Mouse (Mus musculus) adrenal gland, postnatal 10 days (tissue): ENCODE results near the gene Lat2. TPM values are rescaled to one million over a fixed set of nuclear protein-coding genes. Genes with fewer than 3 reads are reported as not detected.

Experiments used
- DNase-seq: peaks from one replicate; pipeline ENCODE4 v3.0.0; 2021; ENCODE audit warnings: mixed read lengths
- microRNA-seq: library from miRNA; unstranded; fragments of <30 nt; microRNA quantifications from one replicate; pipeline ENCODE4 v1.2.0, GENCODE M21; 2021
- total RNA-seq, 2 experiments: library from RNA; stranded (reverse); gene quantifications; 2 replicates each; pipeline ENCODE4 v1.2.3; 2021

The Lat2 gene
- total RNA-seq, 2 experiments from 2014 or later: 3.8 to 4.3 TPM

- DNase-seq: peak; percentile 73
Observed at GRCm38 (mm10) chr5:134571730-134572507, 42.9 kb downstream of the Lat2 start.

GRCm38 (mm10) chr5:134568964-134569491 is 45.8 kb downstream of the Lat2 start:
- DNase-seq: no peak

DNA sequence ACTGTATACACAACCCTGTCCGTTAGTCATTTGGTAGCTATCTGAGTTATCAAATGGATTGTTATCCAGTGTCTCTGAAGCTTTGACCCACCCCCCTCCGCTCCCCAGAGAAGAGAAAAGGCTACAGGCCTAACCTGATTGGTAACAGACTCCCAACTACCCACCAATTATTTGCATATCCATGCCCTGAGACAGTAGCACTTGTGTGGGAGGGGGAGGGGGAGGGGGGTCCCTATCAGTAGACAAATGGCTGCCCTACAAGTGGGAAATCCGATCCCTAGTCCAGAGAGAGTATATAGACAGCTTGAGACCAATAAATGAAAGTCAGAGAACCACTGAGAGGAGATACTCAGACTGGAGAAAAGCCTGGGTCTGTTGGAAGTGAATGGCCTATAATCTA is 46.8 kb downstream of the Lat2 start:
- DNase-seq: no peak

DNA sequence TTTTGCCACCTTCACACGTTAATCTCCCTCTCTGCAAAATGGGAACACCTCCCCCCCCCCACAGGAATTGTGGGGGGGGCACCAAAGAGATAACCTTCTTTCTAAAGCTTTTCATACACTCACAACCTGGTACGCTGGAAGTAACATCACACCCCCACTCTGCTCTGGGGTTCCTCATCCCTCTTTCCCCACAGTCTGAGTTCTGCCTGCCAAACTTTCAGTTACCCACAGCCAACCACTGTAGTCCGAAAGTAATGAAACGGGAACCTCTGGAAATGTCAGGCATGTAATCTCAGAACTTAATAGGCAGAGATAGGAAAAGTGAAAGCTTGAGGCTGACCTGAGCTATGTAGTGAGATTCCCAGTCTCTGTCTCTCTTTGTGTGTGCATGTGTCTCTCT is 47.4 kb downstream of the Lat2 start:
- no peak for DNase-seq

- no peak for DNase-seq
Observed at GRCm38 (mm10) chr5:134565696-134566095, 49.1 kb downstream of the Lat2 start.

GRCm38 (mm10) chr5:134564272-134564671 is 50.6 kb downstream of the Lat2 start:
- DNase-seq: no peak

- no peak for DNase-seq
Observed at GRCm38 (mm10) chr5:134560450-134561171, 54.2 kb downstream of the Lat2 start.

GRCm38 (mm10) chr5:134560071-134560449 is 54.8 kb downstream of the Lat2 start, which contains the start of gene Syna:
Gene Syna, minus strand, starts transcription at chr5:134560171.
- no peak for DNase-seq

GRCm38 (mm10) chr5:134555463-134556164 is 59.2 kb downstream of the Lat2 start:
- DNase-seq: peak; percentile 84

DNA sequence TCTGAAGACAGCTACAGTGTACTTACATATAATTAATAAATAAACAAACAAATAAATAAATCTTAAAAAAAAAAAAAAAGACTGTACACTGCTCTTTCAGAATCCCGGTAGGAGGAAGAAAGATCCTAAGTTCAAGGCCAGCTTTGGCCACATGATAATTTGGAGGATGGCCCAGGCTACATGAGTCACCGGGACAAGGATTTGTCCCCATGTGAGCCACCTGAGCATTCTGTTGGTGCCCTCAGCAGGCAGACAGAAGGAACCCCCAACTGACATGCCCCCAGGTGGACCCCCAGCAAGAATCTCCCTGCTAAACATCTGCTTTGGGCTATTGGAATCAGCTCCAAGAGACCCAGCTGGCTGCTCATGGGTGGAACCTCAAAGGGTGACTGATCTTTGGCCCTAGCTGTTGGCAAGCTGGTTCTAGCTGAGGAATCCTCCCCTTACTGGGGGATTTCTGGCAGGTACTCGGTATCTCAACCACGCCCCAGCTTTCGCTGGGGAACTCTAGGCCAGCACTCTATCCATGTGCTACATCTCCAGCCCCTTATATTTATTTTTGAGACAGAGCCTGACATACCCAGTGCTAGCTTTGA is 60.8 kb downstream of the Lat2 start:
- DNase-seq: peak; percentile 67

DNA sequence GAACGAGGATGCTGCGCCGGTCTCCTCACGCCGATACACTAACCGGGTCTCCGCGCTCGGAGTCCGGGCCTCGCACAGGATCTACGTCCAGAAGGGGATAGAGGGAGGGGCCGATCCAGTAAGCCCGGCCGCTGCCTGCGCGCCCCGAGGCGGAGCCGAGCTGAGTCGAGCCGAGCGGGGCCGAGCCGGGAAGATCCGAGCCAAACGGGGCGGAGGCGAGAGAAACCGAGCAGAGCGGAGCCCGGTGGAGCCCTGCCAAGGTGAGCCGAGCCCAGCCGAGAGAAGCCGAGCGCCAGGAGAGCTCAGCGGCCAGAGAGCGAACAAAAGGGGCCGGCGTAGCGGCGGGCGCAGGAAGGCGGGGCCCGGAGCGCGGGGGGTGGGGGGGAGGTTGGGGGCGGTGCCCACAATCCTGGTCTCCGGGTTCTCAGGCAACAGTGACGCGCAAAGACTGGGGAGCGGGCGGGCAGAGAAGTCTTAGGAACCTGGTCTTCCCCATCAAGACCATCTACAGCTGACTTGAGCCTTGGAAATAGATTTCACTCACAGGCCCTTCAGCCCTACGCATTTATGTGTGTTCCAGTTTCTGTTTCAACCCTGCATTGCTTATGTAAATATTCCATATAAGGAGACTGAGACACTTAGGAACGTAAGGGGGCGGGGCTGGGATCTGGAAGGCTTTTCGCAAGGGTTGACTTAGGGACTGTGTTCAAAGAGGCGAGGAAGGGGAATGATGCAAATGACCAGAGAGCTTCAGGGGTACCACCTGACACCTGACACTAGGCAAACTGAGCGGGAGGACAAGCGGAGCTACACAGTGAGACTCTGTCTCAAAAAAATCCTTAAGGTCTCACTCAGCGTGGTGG is 62.5 kb downstream of the Lat2 start, which contains the start of gene Clip2:
Gene Clip2 (minus strand): TSS at position 325 of the 863 bp plus-strand sequence.
- DNase-seq: peak; percentile 100

GRCm38 (mm10) chr5:134551233-134552109 is 63.4 kb downstream of the Lat2 start:
- peak; percentile 60 for DNase-seq

GRCm38 (mm10) chr5:134550836-134551232 is 64.0 kb downstream of the Lat2 start:
- no peak for DNase-seq

Small RNA genes within 50 kb of the gene (microRNA-seq; reads per million reads assigned to microRNA genes)
- gene Mir7228: not detected

Other genes with a start within 250 kb of the Lat2 start
- 100 to 1,000 TPM in 1 of 2 experiments, 10 to 100 TPM in 1; 69.8 to 112 TPM for gene Gtf2ird1, start 158.3 kb downstream of the Lat2 start, total RNA-seq
- 10 to 100 TPM; 21.8 to 24.1 TPM for gene Clip2, start 62.6 kb downstream of the Lat2 start, total RNA-seq
- not detected for gene Syna, start 54.9 kb downstream of the Lat2 start, total RNA-seq
- gene Rfc2, start 33.7 kb downstream of the Lat2 start, total RNA-seq: 10 to 100 TPM; 51.1 to 56.7 TPM
- 100 to 1,000 TPM; 270 to 283 TPM for gene Eif4h, start 24.5 kb upstream of the Lat2 start, total RNA-seq
- 10 to 100 TPM; 17.9 to 20.5 TPM for gene Limk1, start 73.6 kb upstream of the Lat2 start, total RNA-seq
- gene Eln, start 132.3 kb upstream of the Lat2 start, total RNA-seq: 1,000 to 10,000 TPM in 1 of 2 experiments, 100 to 1,000 TPM in 1; 255 to 1,124 TPM